Mouse (Mus musculus): ENCODE data around the gene Exd2. TPM values are rescaled to one million over a fixed set of nuclear protein-coding genes. Genes with fewer than 3 reads are reported as not detected.

Exd2 gene
- polyA plus RNA-seq, 1 experiment = 128 TPM

- TF ChIP-seq CTCF (IDR thresholded peaks at IDR 0.05; ENCODE audit: extremely low read depth, insufficient read depth, low read length) = no peak
- TF ChIP-seq POLR2A (IDR thresholded peaks at IDR 0.05; ENCODE audit: extremely low read depth, insufficient read depth, low read length) = no peak
- Histone ChIP-seq H3K4me1 (ENCODE audit: control insufficient read depth, insufficient read depth, low read length) (0 out of 2 replicates have a peak, but pooled peaks cover 1% of the 10 kb centered on the region), H3K4me3 (ENCODE audit: insufficient read depth, low read length) (no peak overlapping the region), H3K27ac (ENCODE audit: insufficient read depth, low read length) (no peak overlapping the region)
Observed at GRCm38 (mm10) chr12:80483397-80483796, 20.5 kb downstream of the Exd2 start.

DNA sequence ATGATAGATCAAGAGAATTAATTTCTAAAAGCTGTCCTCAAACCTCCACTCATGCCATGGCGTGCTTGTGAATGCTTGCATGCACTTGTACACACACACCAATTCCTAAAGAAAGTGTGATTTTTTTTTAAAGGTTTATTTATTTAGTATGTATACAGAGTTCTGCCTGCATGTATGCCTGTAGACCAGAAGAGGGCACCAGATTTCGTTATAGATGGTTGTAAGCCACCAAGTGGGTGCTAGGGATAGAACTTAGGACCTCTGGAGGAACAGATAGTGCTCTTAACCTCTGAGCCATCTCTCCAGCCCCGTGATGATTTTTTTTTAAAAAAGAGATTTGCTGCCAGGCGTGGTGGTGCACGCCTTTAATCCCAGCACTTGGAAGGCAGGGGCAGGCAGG, 30.4 kb downstream of the Exd2 start:
- Histone ChIP-seq H3K4me1 (ENCODE audit: control insufficient read depth, insufficient read depth, low read length) (no peaks in the 10 kb centered on the region), H3K4me3 (ENCODE audit: insufficient read depth, low read length) (no peak overlapping the region), H3K27ac (ENCODE audit: insufficient read depth, low read length) (no peak overlapping the region)
- TF ChIP-seq POLR2A (IDR thresholded peaks at IDR 0.05; ENCODE audit: extremely low read depth, insufficient read depth, low read length) = no peak
- no peak for TF ChIP-seq CTCF (IDR thresholded peaks at IDR 0.05; ENCODE audit: extremely low read depth, insufficient read depth, low read length)

GRCm38 (mm10) chr12:80495691-80496090, 32.8 kb downstream of the Exd2 start:
- H3K4me1 ChIP-seq (ENCODE audit: control insufficient read depth, insufficient read depth, low read length) = no peaks in the 10 kb centered on the region
- H3K27ac ChIP-seq (ENCODE audit: insufficient read depth, low read length) = no peak overlapping the region
- H3K4me3 ChIP-seq (ENCODE audit: insufficient read depth, low read length) = no peak overlapping the region
- TF ChIP-seq CTCF (IDR thresholded peaks at IDR 0.05; ENCODE audit: extremely low read depth, insufficient read depth, low read length) (no peak), POLR2A (IDR thresholded peaks at IDR 0.05; ENCODE audit: extremely low read depth, insufficient read depth, low read length) (no peak)

DNA sequence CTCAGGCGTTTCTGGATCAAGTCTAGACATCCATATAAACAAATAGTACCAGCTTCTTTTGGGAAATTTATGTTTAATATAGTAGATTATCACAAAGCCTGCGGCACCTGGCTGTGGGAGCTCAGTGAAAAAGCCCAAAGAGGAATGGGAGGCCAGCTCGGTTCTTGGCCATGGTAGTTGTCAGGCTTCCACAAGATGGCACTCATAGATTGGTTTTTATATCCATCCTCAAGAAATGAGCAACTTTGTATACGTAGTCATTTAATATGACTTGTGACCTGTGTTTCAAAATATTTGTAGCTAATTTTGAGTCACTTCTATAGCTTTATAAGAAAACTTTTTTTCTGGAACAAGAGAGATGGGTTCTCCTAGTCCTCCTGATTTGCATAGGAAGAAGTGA, 35.5 kb downstream of the Exd2 start:
- Histone ChIP-seq H3K4me1 (ENCODE audit: control insufficient read depth, insufficient read depth, low read length) (no peaks in the 10 kb centered on the region), H3K4me3 (ENCODE audit: insufficient read depth, low read length) (no peak overlapping the region), H3K27ac (ENCODE audit: insufficient read depth, low read length) (no peak overlapping the region)
- no peak for TF ChIP-seq POLR2A (IDR thresholded peaks at IDR 0.05; ENCODE audit: extremely low read depth, insufficient read depth, low read length)
- TF ChIP-seq CTCF (IDR thresholded peaks at IDR 0.05; ENCODE audit: extremely low read depth, insufficient read depth, low read length) = peak; percentile 55

DNA sequence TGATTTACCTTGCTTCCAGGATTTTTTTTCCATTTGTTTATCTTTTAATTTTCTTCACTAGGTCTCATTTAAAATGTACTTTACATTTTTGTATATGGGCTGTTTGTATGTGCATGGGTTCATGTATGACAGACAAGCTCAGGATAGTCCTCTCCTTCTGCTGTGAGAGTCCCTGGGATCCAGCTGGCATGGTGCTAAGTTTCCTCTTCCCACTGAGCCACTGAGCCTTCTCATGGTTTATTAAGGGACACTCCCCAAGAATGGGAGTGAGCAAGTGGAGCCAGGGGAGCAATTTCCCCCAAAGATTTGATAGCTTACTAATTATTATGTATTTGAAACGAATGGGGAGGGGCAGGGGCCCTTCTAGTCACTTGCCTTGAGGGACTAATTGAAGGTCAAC, 37.6 kb downstream of the Exd2 start:
- no peak overlapping the region for H3K27ac ChIP-seq (ENCODE audit: insufficient read depth, low read length)
- H3K4me3 ChIP-seq (ENCODE audit: insufficient read depth, low read length) = no peak overlapping the region
- no peaks in the 10 kb centered on the region for H3K4me1 ChIP-seq (ENCODE audit: control insufficient read depth, insufficient read depth, low read length)
- TF ChIP-seq CTCF (IDR thresholded peaks at IDR 0.05; ENCODE audit: extremely low read depth, insufficient read depth, low read length) (no peak), POLR2A (IDR thresholded peaks at IDR 0.05; ENCODE audit: extremely low read depth, insufficient read depth, low read length) (no peak)

- no peak overlapping the region for H3K27ac ChIP-seq (ENCODE audit: insufficient read depth, low read length)
- H3K4me3 ChIP-seq (ENCODE audit: insufficient read depth, low read length) = no peak overlapping the region
- no peak for TF ChIP-seq POLR2A (IDR thresholded peaks at IDR 0.05; ENCODE audit: extremely low read depth, insufficient read depth, low read length)
- no peak for TF ChIP-seq CTCF (IDR thresholded peaks at IDR 0.05; ENCODE audit: extremely low read depth, insufficient read depth, low read length)
- H3K4me1 ChIP-seq (ENCODE audit: control insufficient read depth, insufficient read depth, low read length) = no peaks in the 10 kb centered on the region
Observed at GRCm38 (mm10) chr12:80504718-80505117, 41.8 kb downstream of the Exd2 start.

GRCm38 (mm10) chr12:80507041-80507745, 44.3 kb downstream of the Exd2 start:
- no peak overlapping the region for H3K27ac ChIP-seq (ENCODE audit: insufficient read depth, low read length)
- no peaks in the 10 kb centered on the region for H3K4me1 ChIP-seq (ENCODE audit: control insufficient read depth, insufficient read depth, low read length)
- H3K4me3 ChIP-seq (ENCODE audit: insufficient read depth, low read length) = no peak overlapping the region
- TF ChIP-seq CTCF (IDR thresholded peaks at IDR 0.05; ENCODE audit: extremely low read depth, insufficient read depth, low read length) (no peak), POLR2A (IDR thresholded peaks at IDR 0.05; ENCODE audit: extremely low read depth, insufficient read depth, low read length) (no peak)

DNA sequence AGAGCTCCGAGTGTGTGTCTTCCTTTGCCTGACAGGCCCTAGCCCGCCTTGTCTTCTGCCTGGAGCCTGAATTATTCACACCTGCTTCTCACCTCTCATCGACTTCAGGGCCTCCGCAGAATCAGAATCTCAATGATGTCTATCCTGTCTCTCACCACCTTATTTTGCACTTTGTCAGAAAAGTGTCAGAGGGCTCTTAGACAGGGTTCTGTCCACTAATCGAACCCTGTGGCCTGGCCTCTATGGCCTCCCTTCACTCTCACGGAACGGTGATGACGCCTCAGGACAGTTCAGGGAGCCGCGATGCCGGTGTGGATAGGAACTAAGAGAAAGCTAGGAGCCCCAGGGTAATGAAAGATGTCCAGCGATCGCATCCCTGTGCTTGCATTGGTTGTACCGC, 55.1 kb downstream of the Exd2 start, which contains the start of gene Galnt16:
TSS of gene Galnt16 (plus strand) at position 301 of the 400 bp plus-strand sequence.
- TF ChIP-seq CTCF (IDR thresholded peaks at IDR 0.05; ENCODE audit: extremely low read depth, insufficient read depth, low read length) = no peak
- TF ChIP-seq POLR2A (IDR thresholded peaks at IDR 0.05; ENCODE audit: extremely low read depth, insufficient read depth, low read length) = no peak
- H3K4me3 ChIP-seq (ENCODE audit: insufficient read depth, low read length) = peak within 1 kb of the TSS; percentile 83
- H3K27ac ChIP-seq (ENCODE audit: insufficient read depth, low read length) = peak within 1 kb of the TSS; percentile 65
- H3K4me1 ChIP-seq (ENCODE audit: control insufficient read depth, insufficient read depth, low read length) = no peaks in the 10 kb centered on the region; the same call in 1 of the 2 replicates

DNA sequence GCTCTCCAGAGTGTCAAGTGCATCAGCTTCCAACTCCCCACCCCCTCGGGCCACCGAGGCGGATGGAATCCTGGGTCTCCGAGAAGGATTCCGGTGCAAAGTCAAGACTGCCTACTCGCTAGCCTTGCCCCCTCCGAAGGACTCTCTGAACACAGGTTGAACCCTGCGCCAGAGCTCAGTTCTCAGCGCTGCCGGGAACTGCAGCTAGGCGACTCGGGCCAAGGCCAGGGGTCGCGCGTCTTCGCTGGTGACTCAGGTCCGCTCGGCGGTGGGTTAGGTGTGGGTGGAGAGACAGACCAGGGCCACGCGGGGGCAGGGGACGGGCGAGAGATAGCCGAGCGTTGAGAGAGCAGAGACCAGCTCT, 55.5 kb downstream of the Exd2 start:
- Histone ChIP-seq H3K4me3 (ENCODE audit: insufficient read depth, low read length) (peak overlapping the region; percentile 83), H3K27ac (ENCODE audit: insufficient read depth, low read length) (no peak overlapping the region), H3K4me1 (ENCODE audit: control insufficient read depth, insufficient read depth, low read length) (no peaks in the 10 kb centered on the region; the same call in 1 of the 2 replicates)
- no peak for TF ChIP-seq CTCF (IDR thresholded peaks at IDR 0.05; ENCODE audit: extremely low read depth, insufficient read depth, low read length)

Data from cortical plate, adult 2 months (tissue).